8 mouse cellular contexts compared by ENCODE assay signal in the genomic region with DNA sequence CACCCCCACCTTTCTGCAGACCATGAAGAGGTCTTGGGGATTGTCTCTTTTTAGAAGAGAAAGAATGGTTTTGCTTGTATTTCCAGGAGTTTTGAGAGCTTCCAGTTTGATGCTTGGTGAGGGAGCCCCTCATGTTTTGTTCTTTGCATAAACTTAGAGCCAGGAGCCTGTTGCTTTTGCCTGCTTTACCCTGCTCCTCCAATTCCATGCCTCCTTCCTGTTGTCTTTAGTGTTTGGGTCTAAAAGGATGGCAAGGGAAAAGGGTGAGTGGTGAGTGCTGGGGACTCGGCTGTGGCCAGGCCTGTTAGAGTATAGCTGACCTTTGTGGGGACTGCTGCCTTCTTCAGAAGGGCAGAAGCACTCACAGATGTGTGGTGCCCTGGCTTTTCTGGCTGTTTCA. TPM values are rescaled to one million over a fixed set of nuclear protein-coding genes. Genes with fewer than 3 reads are reported as not detected.
DNase-seq lines count a peak whose midpoint lies in the region; ATAC-seq and TF ChIP-seq lines count a peak whose summit lies in the region.

No protein-coding gene starts in this region.

- intact Hi-C loops in left cerebral cortex, postnatal 14 days (cut with DNase I) = no loop called here

- H3K27ac ChIP-seq in forebrain, embryonic 10.5 days = peak overlapping the region; percentile 98
- H3K27ac ChIP-seq in limb, embryonic 12.5 days = peak overlapping the region; percentile 97
- H3K27ac ChIP-seq in small intestine, adult 2 months (ENCODE audit: insufficient read depth, low read depth, low read length) = peak overlapping the region; percentile 72

- ATAC-seq in megakaryocyte, adult 5-6 weeks (ENCODE audit: poor library complexity, severe bottlenecking) = no peak
- no peak for ATAC-seq in limb, embryonic 12.5 days (ENCODE audit: insufficient number of reproducible peaks, insufficient read depth, low FRiP score, low TSS enrichment, low read depth)

- peak overlapping the region; percentile 94 for H3K4me3 ChIP-seq in megakaryocyte, embryonic 14.5 days (replicated peaks)
- peak overlapping the region; percentile 82 for H3K4me3 ChIP-seq in forebrain, embryonic 10.5 days
- H3K4me3 ChIP-seq in limb, embryonic 12.5 days (replicated peaks) = peak overlapping the region; percentile 89
- H3K4me3 ChIP-seq in small intestine, adult 2 months (ENCODE audit: low read depth, low read length) = peak overlapping the region; percentile 77

- peaks cover 5% of the 10 kb centered on the region for H3K36me3 ChIP-seq in megakaryocyte, embryonic 14.5 days (replicated peaks; ENCODE audit: low read length)
- H3K36me3 ChIP-seq in forebrain, embryonic 10.5 days (replicated peaks) = peaks cover 10% of the 10 kb centered on the region; the same call in 1 of the 2 replicates
- H3K36me3 ChIP-seq in limb, embryonic 12.5 days = peaks cover 4% of the 10 kb centered on the region; the same call in 1 of the 2 replicates
- no peaks in the 10 kb centered on the region for H3K36me3 ChIP-seq in small intestine, adult 2 months (ENCODE audit: control insufficient read depth, insufficient read depth, low read length)

- TF ChIP-seq CTCF in small intestine, adult 2 months (IDR thresholded peaks at IDR 0.05; ENCODE audit: extremely low read depth, insufficient read length, insufficient replicate concordance, low read depth, low read length) = no peak

- H3K4me2 ChIP-seq in limb, embryonic 12.5 days = peak overlapping the region; percentile 91

- peak overlapping the region; percentile 99 for H3K9ac ChIP-seq in limb, embryonic 12.5 days (replicated peaks)

- no peaks in the 10 kb centered on the region for H3K27me3 ChIP-seq in megakaryocyte, embryonic 14.5 days (replicated peaks)
- no peaks in the 10 kb centered on the region for H3K27me3 ChIP-seq in forebrain, embryonic 10.5 days (ENCODE audit: poor library complexity, severe bottlenecking)
- H3K27me3 ChIP-seq in limb, embryonic 12.5 days = no peaks in the 10 kb centered on the region
- no peaks in the 10 kb centered on the region for H3K27me3 ChIP-seq in small intestine, adult 2 months (ENCODE audit: control insufficient read depth, insufficient read depth, low read length)

- 0% methylated on average over 1 of the region's 1 CpGs for WGBS in forebrain, embryonic 10.5 days
- 0% methylated on average over 1 of the region's 1 CpGs for WGBS in limb, embryonic 12.5 days
- 0% methylated on average over 1 of the region's 1 CpGs for WGBS in small intestine, adult 2 months

- no peaks in the 10 kb centered on the region for H3K9me3 ChIP-seq in megakaryocyte, embryonic 14.5 days
- no peaks in the 10 kb centered on the region for H3K9me3 ChIP-seq in forebrain, embryonic 10.5 days
- H3K9me3 ChIP-seq in limb, embryonic 12.5 days = no peaks in the 10 kb centered on the region

- TF ChIP-seq POLR2A in small intestine, adult 2 months (IDR thresholded peaks at IDR 0.05; ENCODE audit: low read depth, low read length) = no peak

- peaks cover 84% of the 10 kb centered on the region for H3K4me1 ChIP-seq in megakaryocyte, embryonic 14.5 days
- peaks cover 63% of the 10 kb centered on the region for H3K4me1 ChIP-seq in forebrain, embryonic 10.5 days
- H3K4me1 ChIP-seq in limb, embryonic 12.5 days (replicated peaks) = peaks cover 41% of the 10 kb centered on the region
- H3K4me1 ChIP-seq in small intestine, adult 2 months (ENCODE audit: control insufficient read depth, insufficient read depth, insufficient read length, low read length) = peaks cover 13% of the 10 kb centered on the region; the same call in 1 of the 2 replicates

- DNase-seq in forebrain, embryonic 10.5 days (ENCODE audit: extremely low spot score, low spot score) = no peak
- no peak for DNase-seq in gastrocnemius, adult 18-20 months (ENCODE audit: low spot score)
- no peak for DNase-seq in testis, postnatal 14 days (ENCODE audit: low spot score)
- no peak for DNase-seq in left cerebral cortex, postnatal 14 days (ENCODE audit: low spot score in 2 of 2)

RNA-seq across cellular contexts. Expression of gene Qrfp, which starts 49.9 kb away (rescaled TPM):
- 0.17 TPM in 1 of 2 replicates, not detected in the other for polyA plus RNA-seq in megakaryocyte, embryonic 14.5 days (2012; ENCODE audit: insufficient read depth, low replicate concordance)
- total RNA-seq in megakaryocyte, adult 5-6 weeks (2015) = 0.57 and 0.65 TPM in 2 replicates
- 0.04 and 0.29 TPM in 2 replicates for total RNA-seq in megakaryocyte, adult 5-6 weeks (2017)
- 0.09 and 0.14 TPM in 2 replicates for polyA plus RNA-seq in forebrain, embryonic 10.5 days (2016; fragmentation: Nextera tagmentation; extraction: Ambion mirVana)
- 0.20 and 0.34 TPM in 2 replicates for polyA plus RNA-seq in limb, embryonic 12.5 days (2016; fragmentation: Nextera tagmentation; extraction: Ambion mirVana)
- polyA plus RNA-seq in small intestine, adult 2 months (2012; rRNA removed) = 0.06 and 0.11 TPM in 2 replicates
- total RNA-seq in gastrocnemius, adult 18-20 months (2021) = not detected
- not detected for total RNA-seq in left cerebral cortex, postnatal 14 days (2021)
